Mouse (Mus musculus): ENCODE data around the gene Nap1l1. TPM values are rescaled to one million over a fixed set of nuclear protein-coding genes. Genes with fewer than 3 reads are reported as not detected.
"Not testable (repeated sequence)": the region's sequence is repeated elsewhere in the genome, so short reads cannot be mapped to it uniquely, and the experiment has no call there.

Gene Nap1l1
- 100 to 1,000 TPM; 130 to 141 TPM for total RNA-seq (2021)
- long read RNA-seq, experiment 1, transcript Nap1l1-205 (13 exons, 1,365 nt) = minor isoform, 20 of 106 reads
- long read RNA-seq, experiment 1, transcript Nap1l1-202 (15 exons, 1,350 nt) = major isoform, 33 of 106 reads
- long read RNA-seq, experiment 1, transcript Nap1l1-201 (16 exons, 1,486 nt) = minor isoform, 25 of 106 reads
- long read RNA-seq, experiment 1, partial matches to known transcripts = 14 of 106 reads
- long read RNA-seq, experiment 1, other reads (novel, unspliced or antisense) = 10 of 106 reads
- long read RNA-seq, experiment 2, transcript Nap1l1-202 (15 exons, 1,350 nt) = minor isoform, 14 of 58 reads
- long read RNA-seq, experiment 2, transcript Nap1l1-201 (16 exons, 1,486 nt) = major isoform, 15 of 58 reads
- long read RNA-seq, experiment 2, transcript Nap1l1-205 (13 exons, 1,365 nt) = minor isoform, 9 of 58 reads
- long read RNA-seq, experiment 2, partial matches to known transcripts = 10 of 58 reads
- long read RNA-seq, experiment 2, other reads (novel, unspliced or antisense) = 6 of 58 reads

- peak; percentile 99 for DNase-seq
Measured at GRCm38 (mm10) chr10:111472686-111473510, at the start of gene Nap1l1. TSS of gene Nap1l1 (plus strand) at chr10:111473223.

DNA sequence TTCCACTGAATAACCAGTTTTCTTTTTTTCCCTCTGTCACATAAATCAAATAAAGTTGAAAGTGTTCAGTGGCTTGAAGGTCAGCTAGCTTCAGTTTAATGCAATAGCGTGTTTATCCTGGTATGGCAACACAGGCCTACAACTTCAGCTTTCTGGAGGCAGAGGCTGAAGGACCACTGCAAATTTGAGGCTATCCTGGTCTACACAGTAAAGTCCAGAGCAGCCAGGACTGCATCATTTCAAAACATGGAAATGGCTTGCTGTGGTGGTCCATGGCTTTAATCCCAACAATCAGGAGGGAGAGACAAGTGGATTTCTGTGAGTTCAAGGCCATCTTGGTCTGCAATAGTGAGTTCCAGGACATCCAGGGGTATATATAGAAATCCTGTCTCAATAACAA, 46.5 kb upstream of the Nap1l1 start:
- DNase-seq = no peak

GRCm38 (mm10) chr10:111433502-111433901, 39.5 kb upstream of the Nap1l1 start:
- DNase-seq = no peak

DNA sequence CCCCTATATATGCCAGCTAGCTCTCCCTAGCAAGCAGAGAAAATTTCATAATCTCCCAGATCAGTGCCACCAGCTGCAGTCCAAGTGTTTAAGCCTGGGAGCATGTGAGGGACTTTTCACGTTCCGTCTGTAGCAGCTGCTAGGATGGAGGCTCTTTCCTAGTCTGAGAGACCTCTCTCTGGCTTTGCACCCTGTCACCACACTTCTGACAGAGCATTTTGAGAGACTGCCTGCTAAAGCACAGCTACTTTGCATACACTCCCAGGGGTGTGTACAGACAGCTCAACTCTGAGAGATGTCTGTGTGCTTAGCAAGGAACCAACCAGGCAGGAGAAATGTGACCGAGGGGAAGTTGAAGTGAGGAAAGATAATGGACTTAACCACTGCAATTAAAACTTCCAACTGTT, 32.0 kb upstream of the Nap1l1 start:
- no peak for DNase-seq

DNA sequence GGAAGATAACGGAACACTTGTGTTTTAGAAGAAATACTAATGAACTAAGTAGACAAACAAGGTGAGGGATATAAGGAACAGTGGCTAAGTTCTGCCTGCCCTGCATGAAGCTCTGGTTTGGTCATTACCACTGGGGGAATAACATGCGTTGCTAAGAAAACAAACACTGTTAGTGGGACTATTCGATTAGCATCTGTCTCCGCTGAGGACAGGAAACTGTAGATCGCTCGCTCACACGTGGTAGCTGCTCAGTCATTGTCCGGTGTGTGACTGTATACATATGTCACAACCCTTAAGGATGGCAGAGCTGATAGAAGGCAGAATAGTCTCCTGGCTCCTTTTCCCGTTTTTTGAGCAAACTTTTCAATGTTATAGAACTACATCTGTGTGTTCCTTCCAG, 28.8 kb upstream of the Nap1l1 start:
- no peak for DNase-seq

DNA sequence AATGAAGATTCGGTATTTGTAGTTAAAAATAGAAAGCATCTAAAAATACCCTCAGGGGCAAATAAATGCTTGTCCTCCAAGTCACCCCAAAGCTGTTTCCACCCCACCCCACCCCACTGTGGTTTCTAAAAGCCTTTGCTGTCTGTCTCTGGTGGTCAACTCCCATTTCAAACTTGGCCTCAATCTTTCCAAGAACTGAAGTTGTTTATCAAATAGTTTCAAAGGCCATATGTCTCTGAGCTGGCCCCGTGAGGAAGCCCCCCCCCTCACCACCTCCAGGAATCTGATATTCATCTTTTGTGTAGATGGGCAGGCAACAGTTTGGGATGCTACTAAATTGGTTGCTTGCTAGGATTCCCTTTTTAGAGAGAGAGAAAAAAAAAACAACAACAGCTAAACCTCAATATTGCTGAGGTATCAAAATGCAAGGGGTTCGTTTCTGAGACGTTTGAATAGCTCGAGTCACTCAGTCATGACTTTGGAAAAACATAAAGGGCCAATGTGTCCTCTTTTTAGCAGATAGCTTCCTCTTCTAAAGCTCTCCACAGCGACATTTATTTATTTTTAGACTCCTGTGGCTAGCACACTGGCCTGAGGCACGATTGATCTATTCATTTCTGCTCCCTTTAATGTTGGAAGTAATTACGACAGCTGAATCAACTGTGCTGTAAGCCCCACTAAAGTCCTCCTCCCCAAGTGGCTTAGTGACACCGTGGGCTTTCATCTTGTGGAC, 26.9 kb upstream of the Nap1l1 start:
- no peak for DNase-seq

DNA sequence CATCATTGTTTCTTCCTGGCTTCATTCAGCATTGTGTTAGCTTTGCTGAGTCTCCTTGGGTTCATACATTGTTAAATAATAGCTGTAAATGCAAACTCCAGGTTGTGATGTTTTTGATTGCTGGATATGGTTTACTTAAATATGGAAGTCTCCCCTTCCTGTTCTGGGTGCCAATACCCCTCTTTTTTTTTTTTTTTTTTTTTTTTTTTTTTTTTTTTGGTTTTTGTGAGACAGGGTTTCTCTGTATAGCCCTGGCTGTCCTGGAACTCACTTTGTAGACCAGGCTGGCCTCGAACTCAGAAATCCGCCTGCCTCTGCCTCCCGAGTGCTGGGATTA, 26.4 kb upstream of the Nap1l1 start:
- not testable (repeated sequence) for DNase-seq

DNA sequence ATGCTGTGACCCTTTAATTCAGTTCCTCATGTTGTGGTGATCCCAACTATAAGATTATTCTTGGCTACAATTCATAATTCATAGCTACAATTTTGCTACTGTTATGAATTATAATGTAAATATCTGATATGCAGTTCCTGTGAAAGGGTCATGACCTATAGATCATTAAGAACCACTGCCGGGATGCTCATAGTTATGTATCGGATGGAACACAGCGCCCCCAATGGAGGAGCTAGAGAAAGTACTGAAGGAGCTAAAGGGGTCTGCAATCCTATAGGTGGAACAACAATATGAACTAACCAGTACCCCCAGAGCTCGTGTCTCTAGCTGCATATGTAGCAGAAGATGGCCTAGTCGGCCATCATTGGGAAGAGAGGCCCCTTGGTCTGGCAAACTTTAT, 23.4 kb upstream of the Nap1l1 start:
- DNase-seq = not testable (repeated sequence)

- no peak for DNase-seq
Measured at GRCm38 (mm10) chr10:111451683-111452322, 21.2 kb upstream of the Nap1l1 start.

- DNase-seq = no peak
Measured at GRCm38 (mm10) chr10:111452426-111452825, 20.6 kb upstream of the Nap1l1 start.

DNA sequence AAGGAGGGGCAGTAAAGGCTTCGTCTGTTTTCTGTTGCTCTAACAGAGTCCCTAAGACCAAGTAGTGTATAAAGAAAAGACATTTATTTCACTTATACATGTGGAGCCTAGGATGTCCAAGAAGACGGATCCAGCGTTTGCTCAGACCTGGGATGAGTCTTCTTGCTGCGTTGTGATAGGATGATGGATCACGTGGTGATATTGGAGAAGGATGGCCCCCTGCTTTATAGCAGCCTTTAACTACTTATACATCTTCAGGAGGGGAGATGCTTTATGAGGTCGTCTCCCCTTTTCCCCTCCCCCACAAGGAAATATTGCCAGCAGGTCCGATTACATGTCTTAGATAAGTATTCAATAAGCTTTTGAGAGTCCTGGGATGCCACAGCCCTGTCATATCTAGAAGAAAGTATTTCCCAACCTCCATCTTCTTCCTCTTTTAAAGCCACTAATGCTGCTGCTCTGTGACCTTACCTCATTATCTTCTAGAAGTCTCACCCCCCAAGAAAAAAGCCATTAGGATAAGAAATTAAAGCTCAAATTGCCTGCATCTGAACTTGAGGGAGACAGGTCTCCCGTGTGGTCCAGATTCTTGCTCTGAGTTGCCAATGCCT, 18.2 kb upstream of the Nap1l1 start:
- DNase-seq = no peak

DNA sequence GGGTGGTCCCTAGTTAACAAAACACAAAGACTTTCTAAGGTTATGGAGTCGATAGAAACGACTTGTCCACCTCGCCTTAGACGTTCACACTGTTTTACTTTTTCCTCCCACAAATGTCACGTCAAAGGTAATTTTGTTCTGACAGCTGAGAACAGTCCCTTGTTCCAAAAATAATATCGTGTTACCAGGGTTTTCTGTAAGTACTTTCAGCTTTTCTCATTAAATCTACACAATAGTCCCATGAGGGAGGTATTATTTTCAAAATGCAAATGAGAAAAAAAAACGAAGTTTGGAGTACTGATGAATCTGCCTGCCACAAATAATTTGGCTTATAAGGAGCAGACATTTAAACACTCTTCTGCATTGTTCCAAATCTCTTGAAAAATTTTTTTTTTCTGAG, 14.9 kb upstream of the Nap1l1 start:
- DNase-seq = no peak

DNA sequence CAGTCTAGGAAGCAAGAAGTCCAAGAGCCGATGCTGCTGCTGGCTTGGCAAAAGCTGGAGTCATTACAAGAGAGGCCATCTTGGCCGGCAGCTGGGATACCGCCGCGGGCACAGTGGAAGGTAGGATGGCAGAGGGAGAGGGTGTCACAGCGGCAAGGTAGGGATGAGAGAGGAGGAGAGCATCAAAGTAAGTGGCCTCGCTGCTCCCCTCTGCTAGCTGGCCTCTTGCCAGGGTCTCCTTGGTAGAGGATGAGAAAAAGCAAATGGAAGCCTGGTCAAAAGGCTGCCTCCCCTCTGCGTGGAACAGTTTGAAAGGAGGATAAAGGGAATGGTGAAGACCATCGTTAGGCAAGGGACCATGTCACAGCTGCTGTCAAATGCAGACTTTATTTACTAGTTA, 14.0 kb upstream of the Nap1l1 start:
- DNase-seq = no peak

DNA sequence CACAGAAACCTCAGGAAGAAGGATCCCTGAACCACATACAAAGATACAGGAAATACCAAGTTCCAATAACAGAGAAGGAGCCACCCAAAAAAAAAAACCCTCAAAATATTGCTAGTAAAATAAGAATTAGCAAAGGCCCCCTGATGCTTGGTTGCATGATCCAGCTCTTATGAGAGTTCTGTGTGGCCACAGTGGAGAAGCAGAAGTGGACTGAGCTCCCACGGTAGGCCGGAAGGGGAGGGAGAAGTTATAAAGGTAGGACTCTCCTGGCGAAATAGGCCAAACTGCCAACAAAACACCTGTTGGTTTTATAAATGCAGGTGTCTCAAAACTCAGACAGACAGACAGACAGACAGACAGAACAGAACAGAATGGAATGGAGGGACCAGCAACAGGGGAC, 13.1 kb upstream of the Nap1l1 start:
- no peak for DNase-seq

DNA sequence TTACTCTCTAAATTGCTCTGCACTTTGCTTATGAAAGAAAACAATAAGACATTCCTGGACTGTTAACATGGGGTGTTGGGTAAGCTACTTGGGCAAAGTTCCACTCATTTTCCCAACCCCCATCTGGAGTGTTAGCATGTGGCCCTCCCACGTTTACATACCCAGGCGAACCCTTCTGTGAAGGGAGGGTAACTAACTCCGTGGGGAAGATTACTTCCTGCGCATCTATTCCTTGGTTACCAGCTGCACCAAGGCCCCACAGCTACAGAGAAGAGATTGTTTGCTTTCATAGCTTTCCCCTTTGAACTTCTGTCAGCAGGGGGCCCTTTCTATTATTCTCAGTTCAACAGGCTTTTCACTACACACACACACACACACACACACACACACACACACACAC, 12.6 kb upstream of the Nap1l1 start:
- no peak for DNase-seq

DNA sequence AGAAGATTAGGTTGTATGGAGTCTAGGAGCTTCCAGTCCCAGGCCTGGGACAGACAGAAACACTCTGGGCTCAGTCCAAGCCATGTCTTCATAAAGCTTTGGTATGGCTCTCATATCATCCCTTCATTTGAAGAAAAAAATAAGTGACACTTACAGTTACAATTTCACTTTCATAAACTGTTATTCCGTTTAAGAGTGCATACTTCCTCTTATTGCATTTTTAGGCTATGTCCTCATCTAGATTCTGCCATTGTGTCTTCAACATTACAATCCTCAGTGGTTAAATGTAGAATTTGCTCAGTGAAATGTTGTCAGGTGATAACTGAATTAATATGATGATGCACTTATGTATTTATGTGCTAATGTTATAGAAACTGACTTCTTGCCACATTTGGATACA, 8.2 kb upstream of the Nap1l1 start:
- no peak for DNase-seq

DNA sequence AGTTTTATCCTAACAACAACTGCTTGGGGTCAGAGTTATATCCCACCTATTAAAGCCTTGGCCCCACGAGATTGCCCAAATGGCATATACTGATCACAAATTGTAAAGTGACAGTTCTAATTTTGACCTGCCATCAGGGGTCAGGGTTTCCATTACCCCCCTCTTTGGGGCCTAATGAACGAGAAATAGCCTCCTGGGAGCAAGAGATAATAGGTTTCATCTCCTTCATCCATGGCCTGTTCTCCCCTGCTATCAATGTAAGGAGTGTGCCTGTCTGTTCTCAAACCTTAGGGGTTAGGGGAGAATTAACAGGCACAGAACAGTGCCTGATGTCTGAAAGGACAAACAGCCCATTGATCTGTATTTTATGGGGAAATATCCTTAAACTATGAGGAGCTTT, 7.6 kb upstream of the Nap1l1 start:
- no peak for DNase-seq

DNA sequence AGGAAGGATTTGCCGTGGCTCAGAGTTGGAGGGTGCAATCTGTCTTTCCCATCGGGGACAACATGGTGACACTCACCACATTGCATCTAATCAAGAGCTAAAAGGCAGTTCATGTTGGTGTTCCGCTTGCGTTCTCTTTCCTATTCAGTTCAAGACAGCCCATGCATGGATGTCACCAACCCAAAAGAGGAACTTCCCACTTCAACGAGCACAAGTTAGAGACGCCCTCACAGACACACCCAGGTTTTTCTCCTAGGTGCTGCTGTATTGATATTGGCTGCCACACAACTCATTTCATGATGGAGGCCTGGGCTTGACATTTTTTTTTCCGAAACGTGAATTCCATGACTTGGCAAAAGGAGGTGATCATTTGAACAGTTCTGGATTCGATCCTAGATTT, 1.9 kb upstream of the Nap1l1 start:
- DNase-seq = no peak

DNA sequence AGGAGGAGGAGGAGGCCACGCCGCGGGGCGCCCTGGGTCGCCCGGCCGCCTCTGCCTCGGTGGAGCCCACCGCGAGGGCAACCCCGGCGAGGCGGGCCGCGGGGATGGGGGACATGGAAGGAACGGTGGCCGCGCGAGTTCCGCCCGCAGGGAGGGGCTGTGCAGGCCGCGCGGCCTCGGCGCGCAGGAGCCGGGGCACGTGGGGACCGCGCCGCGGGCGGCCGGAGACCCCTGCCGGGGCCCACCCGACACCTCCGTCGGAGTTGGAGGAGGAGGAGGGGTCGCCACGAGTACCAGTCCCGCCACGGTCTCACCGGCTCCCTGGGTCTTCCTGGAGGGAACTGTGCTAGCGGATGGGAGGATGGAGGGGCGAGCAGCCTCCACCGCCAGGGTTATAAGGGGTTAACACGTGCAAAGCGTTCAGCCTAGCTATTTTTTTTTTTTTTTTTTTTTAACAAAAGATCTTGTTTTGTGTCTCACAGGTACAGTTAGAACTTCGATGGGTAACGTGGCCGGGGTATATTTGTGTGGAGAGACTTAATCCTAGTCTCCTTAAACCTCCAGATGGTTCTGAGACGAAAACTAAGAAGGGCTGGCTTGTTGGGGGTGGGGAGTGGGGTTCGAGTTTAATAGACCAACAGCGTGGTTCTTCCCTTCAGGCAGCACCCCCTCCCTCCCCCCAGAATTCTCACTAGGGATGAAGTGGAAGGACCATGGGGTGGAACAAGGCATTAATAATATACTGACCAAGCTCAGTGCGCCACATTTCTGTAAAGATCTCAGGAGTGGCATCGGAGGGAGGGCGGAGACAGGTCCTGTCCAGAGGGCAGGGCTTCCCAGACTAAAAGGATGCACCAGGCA, 718 bp downstream of the Nap1l1 start:
- DNase-seq = peak; percentile 49

DNA sequence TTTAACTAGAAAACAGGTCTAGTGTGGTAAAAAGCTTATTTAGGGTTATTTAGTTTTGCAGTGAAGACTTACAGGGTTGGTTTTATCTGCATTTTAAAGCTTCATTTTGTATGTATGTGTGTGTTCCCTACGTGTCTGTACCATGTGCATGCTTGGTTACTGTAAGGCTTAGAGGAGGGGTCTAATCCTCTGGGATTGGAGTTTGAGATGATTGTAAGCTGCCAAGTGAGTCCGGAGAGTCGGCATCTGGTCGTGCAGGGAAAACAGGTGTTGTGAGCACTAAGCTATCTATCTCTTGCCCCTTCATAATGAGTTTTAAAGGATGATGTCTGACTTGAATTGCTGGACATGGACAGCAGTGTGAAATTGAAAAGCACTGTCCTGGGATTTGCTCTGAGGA, 3.3 kb downstream of the Nap1l1 start:
- DNase-seq = no peak

- DNase-seq = no peak
Measured at GRCm38 (mm10) chr10:111476989-111477510, 4.0 kb downstream of the Nap1l1 start.

Data from adrenal gland, postnatal 10 days (tissue).